Mouse (Mus musculus) large intestine, adult 2 months (tissue): ENCODE measurements around the gene Scamp1. TPM values are rescaled to one million over a fixed set of nuclear protein-coding genes. Genes with fewer than 3 reads are reported as not detected.

Source experiments
- DNase-seq: peaks from one replicate; pipeline ENCODE4 v3.0.0-alpha.2; 2012; ENCODE audit warnings: low read depth, low spot score
- WGBS: fragments of 180-500 bp; shearing (Covaris S2); methylation state at CpG from one replicate; pipeline ENCODE4 v1.1.7; 2018; 5-methylcytosine and 5-hydroxymethylcytosine counted together
- polyA plus RNA-seq: library from polyadenylated mRNA; depleted of rRNA; stranded (reverse); fragments of >200 nt; gene quantifications from 2 replicates; pipeline ENCODE4 v1.2.3, GENCODE M21; 2012

The Scamp1 gene
- polyA plus RNA-seq, 1 experiment = 15.3 TPM

DNA sequence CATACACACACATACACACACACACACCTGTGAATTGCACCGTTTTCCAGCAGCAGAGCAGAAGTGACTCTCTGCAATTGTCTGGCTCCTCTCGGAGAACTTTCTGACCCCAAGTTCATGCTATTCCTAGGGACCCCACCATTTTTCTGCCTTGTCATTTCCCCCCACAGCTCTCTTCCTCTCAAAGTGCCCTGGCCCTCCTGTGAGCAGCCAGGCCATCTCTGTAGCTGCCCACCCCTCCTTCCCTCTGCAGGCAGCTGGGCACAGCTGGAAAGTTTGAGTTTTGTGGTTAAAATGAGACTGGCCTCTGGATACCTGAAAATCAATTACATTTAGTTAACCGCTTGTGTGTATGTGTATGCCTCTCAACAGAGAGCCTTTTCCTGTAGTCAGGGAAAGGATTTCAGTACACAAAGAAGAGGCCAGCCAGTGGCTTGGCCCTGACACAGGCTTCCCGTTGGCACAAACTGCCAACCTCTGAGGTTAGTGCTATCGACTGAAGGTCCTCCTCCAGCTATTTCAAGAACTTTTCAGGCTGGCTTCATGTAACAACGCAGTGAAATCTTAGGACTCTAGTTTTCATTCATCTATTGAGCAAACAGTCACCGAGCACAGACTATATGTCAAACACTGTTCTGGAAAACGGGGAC lies 102.2 kb downstream of the Scamp1 start:
- DNase-seq = no peak
- WGBS = 80% methylated on average over 8 of the region's 8 CpGs

DNA sequence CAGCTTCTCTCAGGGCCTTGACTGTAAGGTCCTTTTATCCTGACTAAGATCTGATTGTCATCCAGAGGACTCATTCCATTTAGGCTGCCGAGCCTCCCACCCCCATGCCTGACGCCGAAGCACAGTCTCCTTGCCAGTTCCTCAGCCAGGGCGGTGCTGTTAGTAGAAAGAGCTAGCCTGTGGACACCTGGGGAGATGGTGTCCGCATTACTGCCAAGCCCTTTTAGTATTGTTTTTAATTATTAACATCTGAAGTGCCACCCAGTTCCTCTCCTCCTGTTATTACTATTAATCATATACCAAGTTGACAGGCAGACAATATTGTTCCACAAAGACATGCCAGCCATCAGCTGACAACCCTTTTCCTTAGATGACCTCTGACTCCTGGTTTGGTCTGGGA lies 103.6 kb downstream of the Scamp1 start:
- no peak for DNase-seq
- WGBS = 51% methylated on average over 5 of the region's 5 CpGs

DNA sequence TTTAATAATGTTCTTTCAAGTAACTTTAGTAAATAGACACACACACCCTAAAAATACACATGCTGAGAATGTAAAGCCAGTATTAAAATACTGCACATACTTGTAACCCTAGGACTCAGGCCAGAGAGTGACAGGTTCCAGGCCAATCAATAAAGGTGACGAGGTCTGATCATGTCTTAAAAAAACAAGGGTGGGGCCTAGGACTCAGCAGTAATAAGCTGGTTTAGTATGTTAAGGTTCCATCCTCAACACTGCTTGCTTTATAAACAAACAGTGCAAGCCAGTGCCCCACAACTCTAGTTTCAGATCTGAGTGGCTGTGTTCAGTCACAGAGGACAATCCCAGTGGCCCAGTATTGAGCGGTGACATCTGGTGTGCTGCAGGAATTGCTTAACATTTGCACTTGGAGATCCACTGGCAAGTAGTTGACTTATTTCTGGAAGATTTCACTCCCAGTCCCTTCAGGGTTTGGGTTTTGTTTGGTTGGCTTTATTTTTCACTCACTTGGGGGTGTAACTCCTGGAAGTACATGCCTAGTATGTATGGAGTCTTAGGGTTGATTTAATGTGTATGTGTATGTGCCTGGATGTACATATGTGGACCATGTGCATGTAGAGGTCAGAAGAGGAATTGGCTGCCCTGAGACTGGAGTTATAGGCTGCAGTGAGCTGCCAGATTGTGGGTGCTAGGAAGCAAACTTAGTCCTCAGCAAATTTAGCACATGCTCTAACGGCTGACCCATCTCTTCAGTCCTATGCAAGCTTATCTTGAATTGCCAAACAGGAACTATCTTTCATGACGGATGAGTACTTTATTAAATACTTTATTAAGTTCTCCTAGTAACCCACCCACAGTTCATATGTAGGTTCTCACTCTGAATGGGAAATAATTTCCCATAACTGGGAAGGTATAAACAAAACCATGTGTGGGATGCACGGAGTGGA lies 104.9 kb downstream of the Scamp1 start:
- no peak for DNase-seq
- WGBS = 67% methylated on average over 5 of the region's 5 CpGs

DNA sequence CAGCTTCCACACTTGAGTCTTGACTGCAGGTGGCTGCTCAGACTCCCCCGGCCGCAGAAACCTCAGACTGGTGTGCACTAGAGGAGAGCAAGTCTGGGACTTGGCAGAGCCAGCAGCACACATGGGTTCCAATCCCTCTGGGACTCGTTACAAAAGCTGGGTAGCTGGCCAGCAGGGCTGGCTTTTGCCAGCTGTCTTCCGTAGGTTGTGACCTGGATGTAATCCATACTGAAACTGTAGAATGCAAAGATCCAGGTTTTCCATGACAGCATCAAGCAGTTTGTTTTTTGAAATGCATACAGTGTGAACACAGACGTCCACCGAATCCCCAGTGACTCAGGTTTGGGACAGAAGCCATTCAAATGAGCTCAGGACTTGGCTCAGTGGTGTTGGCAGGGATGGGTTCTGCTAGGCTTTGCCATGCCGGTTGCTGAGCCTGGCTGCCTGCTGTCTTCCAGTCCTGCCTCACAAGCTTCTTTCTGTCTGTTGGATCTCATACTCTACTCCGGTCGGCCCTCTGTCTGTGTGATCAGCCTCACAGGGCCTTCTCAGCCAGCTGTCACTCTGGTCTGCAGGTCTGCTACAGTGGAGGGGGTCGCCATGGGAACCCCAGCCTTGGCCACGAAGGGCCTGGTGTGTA lies 107.1 kb downstream of the Scamp1 start:
- 71% methylated on average over 11 of the region's 11 CpGs for WGBS
- no peak for DNase-seq

DNA sequence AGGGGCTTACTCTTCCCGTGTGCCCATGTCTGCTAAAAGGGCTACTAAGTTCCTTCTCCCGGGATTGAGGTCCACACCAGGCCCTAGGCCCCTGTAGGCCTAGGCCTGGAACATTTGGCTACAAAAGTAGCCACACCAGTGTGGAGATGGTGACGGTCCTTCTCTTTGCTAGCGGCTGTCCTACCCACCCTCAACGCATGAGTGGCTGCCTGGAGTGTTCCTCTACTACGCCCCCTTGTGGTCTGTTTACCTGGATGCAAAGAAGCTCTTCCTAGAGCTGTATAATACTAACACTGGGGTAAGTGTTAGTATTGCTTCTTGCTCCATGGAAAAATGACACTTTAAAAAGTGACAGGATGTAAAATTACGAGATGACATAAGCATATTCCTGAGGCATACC lies 108.5 kb downstream of the Scamp1 start:
- DNase-seq = no peak
- WGBS = 79% methylated on average over 7 of the region's 7 CpGs

DNA sequence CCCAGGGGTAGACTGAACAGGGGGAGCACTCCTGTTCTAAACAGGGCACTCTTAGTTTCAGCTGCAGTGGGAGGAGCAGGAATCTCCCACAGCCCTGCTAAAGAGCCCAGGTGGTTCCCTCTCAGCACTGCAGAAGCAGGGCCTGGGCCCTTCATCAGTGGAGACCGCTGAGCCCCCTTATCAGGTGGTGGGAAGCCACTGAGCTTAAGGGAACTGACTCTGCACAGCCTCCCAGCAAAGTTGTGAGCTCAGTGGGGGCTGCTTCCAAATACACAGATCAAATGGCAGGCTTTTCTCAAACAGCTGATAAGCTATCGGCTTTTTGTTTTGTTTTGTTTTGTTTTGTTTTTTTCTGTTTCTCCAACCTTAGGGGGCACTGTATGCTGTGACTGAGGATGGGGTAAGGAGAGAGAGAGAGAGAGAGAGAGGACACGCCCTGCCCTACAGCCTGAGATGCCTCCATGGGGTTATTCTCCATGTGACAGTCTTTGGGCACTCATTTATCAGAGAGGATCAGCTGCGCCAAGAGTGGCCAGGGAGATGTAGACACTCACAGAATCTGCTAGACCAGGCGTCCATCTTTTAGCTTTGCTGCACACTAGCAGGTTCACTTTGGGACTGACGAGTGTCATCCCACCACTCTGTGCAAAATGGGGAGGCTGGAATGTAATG lies 110.1 kb downstream of the Scamp1 start:
- WGBS = 91% methylated on average over 6 of the region's 6 CpGs
- DNase-seq = no peak

DNA sequence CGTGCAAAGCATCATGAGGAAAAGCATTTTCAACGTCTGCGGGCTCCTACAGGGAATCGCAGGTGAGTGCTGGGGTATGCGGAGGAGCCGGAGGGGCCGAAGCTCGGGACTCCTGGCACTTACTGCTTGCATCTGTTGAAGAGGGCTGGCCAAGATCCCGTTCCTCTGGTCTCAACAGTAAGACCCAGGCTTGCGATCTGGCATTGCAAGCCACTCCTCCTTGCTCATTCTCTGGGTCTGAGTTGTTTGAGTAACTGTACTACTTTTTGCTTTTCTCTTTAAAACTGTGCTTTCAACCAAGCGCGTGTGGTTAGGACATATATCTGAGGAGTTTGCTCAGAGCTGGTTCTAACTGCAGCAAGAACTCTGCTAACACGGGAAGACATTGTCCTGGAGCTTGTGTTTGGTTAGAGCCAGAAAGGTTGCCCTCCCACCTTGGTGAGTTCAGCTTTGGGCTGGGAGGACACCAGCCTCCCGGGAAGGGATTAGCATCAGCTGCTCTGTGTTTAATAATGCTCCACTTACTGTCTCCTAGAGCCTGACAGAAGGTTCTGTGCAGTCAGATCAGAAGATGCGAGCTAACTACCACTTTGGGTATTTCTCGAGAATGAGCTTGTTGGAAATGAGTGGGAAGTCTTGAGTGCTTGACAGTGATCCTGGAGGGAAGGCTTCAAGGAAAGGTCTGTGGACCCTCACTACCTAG lies 110.9 kb downstream of the Scamp1 start:
- DNase-seq = no peak
- WGBS = 22% methylated on average over 16 of the region's 16 CpGs

DNA sequence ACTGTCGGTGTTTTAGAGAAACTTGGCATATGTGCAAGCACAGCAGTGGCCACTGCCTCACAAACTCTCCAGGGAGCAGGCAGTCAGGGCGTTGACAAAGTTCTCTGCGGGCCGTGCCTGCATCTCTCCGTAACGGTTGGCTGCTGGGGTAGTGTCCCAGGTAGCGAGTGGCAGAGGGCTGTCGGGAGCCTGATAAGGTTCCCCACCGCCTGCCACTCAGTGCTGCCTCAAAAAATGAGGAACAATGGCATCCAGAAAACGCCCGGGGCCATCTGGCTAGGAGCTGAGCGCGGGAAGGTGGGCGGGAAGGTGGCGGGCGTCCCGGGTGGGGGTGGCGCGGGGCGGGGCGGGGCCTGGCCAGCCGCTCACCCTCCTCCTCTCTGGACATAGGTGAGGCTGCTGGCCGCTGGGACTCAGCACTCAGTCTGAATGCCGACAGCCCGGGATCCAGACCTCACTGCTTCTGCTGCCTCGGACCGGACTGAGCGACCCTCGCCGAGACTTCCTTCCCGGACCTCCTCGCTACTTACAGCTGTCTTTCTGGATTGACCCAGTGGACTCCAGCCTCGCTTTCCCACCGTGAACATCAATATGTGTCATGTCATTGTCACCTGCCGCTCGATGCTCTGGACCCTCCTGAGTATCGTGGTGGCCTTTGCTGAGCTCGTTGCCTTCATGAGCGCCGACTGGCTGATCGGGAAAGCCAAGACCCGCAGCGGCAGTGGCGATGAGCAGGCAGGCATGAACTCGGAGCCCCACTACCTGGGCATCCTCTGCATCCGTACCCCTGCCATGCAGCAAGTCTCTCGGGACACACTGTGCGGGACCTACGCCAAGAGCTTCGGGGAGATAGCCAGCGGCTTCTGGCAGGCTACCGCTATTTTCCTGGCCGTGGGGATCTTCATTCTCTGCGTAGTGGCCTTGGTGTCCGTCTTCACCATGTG lies 111.8 kb downstream of the Scamp1 start:
- 1% methylated on average over 55 of the region's 55 CpGs for WGBS

DNA sequence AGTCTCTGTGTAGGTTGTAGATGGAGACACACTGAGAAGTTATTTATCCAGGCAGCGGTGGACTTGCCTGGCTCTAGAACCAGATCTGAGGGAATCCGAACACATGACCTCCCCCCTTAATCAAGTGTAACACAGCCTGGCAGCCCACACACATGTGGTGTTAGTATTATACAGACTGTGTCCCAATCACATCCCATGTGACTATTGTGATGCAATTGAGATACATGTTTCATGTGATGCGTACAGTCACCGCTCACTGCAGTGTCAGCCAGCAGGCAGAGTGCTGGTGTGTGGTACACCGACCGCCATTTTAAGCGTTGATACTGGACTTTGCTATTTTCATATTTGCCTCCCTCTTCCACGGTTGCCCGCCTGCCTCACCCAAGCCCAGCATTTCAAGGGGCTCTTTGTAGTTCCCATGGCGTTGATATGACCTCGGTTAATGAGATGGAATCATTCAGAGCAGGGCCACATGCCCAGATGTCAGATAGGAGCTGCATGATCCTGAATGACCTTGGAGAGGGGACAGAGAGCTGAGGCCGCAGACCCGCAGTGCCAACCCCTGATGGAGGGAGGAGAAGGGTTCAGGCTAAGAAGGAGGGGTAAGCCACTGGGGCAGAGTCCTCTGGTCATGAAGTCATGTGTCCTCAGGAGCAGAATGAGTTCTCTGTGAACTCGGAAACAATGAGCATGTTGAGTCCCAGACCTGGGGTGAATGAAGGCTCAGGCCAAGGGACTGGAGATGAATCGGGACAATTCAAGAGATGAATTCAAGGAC lies 112.9 kb downstream of the Scamp1 start:
- no peak for DNase-seq
- WGBS = 93% methylated on average over 15 of the region's 15 CpGs

More for the DNA sequence above, 111.8 kb downstream of the Scamp1 start:
- DNase-seq = no peak

DNA sequence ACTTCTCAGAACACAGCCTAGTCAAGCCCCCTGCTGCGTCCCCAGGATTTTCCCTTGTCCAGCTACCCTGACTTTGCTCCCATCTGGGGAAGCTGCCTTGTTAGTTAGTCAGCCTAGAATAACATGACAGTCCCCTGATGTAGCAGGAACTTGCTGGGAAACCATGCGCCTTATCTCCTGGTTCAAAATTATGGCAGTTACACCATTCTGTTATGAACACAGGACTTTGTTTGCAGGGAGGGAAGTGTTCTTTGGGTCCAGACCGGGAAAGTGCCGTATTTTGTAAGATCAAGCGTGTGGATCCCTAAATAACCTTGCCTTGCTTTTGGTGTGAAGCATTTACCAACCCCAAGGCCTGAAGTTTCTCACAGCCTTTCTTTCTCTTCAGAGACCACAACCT lies 114.0 kb downstream of the Scamp1 start:
- WGBS = 70% methylated on average over 5 of the region's 5 CpGs

DNA sequence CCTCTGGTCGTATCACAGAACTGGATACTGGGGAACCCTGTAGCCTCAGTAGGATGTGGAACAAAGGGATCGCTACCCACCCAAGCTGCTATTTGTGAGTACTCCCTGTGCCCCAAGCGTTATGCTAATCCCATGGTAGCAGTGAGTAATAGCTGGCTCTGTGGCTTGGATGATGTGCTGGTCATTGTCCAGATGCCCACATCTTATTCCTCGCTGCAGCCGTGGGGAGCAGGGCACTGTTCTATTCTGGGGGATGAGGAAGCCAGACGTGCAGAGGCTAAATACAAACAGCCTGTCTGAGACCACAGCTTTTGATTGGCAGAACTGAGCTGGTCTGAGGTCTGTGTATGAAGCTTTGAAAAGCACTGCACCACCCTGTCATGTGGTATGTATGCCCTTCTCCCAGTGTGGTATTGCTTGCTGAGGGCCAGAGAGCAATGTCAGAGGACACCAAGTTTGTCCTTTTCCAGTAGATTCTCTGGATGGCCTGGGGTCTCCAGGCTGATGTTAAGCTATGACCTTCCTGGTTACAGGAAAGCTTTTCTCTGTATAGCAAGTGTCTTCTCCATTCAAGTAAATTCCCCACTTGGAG lies 116.2 kb downstream of the Scamp1 start:
- DNase-seq = no peak
- 84% methylated on average over 6 of the region's 6 CpGs for WGBS

More for the DNA sequence above, 114.0 kb downstream of the Scamp1 start:
- no peak for DNase-seq

DNA sequence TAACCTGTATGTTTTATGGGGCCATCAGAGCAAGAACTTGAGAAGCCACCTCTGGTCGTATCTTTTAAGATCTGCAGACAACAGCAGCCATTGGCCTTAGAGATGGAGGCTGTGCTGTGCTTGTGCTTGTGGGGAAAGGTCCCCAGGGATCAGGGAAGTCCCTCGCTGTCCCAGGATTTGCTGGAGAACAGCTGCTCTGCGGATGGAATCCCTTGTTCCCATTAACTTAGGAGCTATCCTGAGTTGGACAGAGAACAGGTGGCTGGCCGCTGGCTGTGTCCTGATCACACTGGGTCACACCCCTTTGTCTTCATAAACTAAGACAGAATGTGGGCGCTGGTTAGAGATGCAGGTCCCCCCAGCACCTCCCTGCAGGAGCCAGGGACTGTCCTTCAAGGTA lies 117.3 kb downstream of the Scamp1 start:
- 72% methylated on average over 5 of the region's 5 CpGs for WGBS
- DNase-seq = no peak

DNA sequence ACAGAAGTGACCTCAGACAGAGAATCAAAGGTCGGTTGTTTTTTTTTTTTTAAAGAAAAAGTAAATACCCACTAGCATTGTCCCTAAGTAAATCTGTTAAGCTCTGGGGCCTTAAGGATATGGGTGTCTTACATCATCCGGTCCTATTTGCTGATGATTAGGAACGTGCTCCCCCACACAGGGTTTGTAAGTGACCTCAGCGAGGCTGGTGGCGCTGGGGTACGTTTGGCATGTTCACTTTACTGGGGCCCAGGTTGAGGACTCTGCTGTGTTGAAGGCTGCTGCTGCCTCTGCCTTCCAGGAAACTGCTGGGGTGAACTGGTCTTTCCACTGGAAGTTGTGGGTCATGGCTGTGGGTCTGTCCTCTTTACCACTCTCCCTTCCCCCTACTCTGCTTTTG lies 121.2 kb downstream of the Scamp1 start:
- WGBS = 61% methylated on average over 6 of the region's 6 CpGs
- no peak for DNase-seq

DNA sequence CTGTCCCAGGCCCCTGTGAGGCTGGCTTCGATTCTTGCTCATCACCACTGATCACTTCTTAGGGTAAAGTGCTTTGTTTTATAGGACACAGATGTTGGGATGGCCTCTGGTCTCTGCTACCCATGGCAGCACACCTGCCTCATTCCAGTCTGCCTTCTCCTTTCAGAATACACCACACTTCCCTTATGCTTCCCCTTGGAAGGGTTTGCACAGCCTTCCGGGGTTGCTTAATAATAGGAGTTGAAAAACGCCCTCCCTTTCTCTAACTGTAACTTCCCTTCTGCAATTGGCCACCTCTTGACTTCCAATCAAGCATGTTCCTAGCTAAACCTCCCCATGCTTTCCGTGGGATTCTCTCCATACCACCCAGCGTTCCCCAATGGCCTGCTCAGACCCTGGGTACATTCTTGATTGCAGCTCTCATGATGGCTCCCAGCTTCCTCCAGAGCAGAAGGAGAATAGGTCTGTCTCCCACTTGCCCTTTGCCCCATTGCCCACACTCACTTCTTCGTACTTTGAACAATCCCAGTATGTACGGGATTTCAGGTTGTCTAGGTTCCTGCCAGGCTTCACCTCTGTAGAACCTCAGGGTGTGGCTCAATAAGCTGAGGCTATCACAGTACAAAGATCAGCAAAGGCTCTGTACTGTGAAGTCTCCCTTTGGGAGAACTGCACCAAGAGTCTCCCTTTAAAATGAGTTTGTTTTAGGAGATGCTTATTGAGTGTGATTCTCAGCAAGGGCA lies 126.0 kb downstream of the Scamp1 start:
- 46% methylated on average over 7 of the region's 7 CpGs for WGBS
- peak; percentile 73 for DNase-seq

DNA sequence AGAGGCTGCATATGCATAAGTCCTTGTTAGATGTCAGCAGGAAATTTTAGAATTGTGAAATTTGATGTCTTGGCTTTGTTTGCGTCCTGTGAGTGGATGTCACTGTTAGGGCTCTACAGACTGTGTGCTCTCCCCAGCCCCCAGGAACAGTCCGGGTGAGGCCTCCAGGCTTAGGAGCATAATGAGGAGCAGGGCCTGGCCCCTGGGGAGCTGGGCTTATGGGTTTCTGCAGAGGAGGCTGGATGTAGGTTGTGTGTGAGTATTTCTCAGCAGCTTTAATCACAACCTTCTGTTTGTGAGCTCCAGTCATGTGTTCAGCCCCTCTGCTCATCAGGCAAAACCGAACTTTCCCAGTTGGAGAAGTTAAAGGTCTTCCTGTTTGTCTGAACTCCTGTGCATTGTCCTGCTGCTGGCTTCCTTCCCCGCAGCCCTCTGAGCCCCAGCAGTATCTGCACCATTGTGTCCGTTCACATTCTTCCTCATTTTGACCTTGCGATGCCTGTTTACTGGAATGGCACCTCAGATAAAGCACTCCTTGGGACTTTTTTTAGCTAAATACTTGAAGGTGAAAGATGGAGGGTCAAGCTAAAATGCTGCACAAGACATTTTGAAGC lies 126.7 kb downstream of the Scamp1 start:
- DNase-seq = no peak
- WGBS = 75% methylated on average over 6 of the region's 6 CpGs
